Comparison of ENCODE assay signal across 7 mouse cellular contexts in genomic region chr7:119673465-119673864, GRCm38 (mm10). TPM values are rescaled to one million over a fixed set of nuclear protein-coding genes. Genes with fewer than 3 reads are reported as not detected.
DNase-seq lines count a peak whose midpoint lies in the region.

No protein-coding gene starts in this region.

- DNase-seq in urinary bladder, postnatal 14 days (ENCODE audit: low spot score): peak; percentile 12
- DNase-seq in urinary bladder, postnatal 4 days (ENCODE audit: low spot score in 2 of 2): no peak
- DNase-seq in cerebellum, adult 9-10 months: peak; percentile 10
- DNase-seq in frontal cortex, postnatal 14 days (ENCODE audit: low spot score in 2 of 2): peak; percentile 6 to 39
- peak; percentile 36 to 44 for DNase-seq in layer of hippocampus, postnatal 14 days (ENCODE audit: low spot score in 2 of 2)
- peak; percentile 75 for DNase-seq in mesoderm, embryonic 11.5 days (ENCODE audit: low read depth, low spot score)
- DNase-seq in skeletal muscle tissue, adult 2 months (ENCODE audit: low read depth, low spot score): peak; percentile 9

RNA-seq across cellular contexts. Expression of gene Acsm4, which starts 16.4 kb away (rescaled TPM):
- not detected for total RNA-seq in layer of hippocampus, postnatal 14 days (2021)

RNA-seq across cellular contexts. Expression of gene Thumpd1, which starts 47.1 kb away (rescaled TPM):
- 10 to 100 TPM; 38.3 to 38.8 TPM for total RNA-seq in layer of hippocampus, postnatal 14 days (2021)

Comparison
In these comparisons a context has a peak if more than half of its experiments do, and no peak if none do; other contexts are left out.
1. DNase-seq: peak in urinary bladder, postnatal 14 days (single experiment), cerebellum, adult 9-10 months (single experiment), frontal cortex, postnatal 14 days (2 of 2), layer of hippocampus, postnatal 14 days (2 of 2), mesoderm, embryonic 11.5 days (single experiment) and skeletal muscle tissue, adult 2 months (single experiment); none in urinary bladder, postnatal 4 days (0 of 2).